Mouse (Mus musculus): ENCODE results near the gene Zfp704.
A peak's percentile ranks its signal among the peaks of the same experiment; 100 is the strongest.

Gene Zfp704

DNA sequence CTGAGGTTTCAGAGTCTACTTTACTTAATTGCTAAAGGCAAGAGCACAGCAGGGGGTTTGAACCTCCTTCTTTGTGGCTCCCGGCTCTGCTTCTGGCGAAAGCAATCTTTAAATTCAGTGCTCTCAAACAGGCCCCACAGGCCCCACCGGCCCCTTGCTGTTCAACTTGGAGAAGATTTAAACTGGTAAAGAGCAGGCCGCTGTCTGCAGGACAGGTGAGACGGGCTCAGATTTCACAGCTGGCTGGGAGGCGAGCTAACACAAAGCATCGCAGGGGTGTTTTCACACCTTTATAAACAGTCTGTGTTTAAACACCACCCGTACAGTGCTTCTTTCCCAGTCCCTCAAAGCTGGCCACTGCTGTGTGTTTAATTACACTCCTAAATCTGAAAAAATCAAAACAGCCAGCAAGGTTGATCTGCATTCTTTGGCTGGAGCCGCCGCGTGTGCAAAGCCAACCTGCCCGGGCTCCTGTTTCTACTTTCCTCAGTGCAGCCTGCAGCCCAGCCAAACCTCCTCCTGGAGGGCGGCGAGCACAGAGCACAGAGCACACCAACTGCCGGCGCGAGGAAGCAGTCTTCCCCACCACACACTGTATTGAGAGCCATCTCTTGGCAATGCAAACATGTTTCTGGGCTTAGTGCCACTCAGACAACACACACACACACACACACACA, 89.7 kb downstream of the Zfp704 start:
- DNase-seq (ENCODE audit: extremely low read depth, low read depth, low spot score): no peak

DNA sequence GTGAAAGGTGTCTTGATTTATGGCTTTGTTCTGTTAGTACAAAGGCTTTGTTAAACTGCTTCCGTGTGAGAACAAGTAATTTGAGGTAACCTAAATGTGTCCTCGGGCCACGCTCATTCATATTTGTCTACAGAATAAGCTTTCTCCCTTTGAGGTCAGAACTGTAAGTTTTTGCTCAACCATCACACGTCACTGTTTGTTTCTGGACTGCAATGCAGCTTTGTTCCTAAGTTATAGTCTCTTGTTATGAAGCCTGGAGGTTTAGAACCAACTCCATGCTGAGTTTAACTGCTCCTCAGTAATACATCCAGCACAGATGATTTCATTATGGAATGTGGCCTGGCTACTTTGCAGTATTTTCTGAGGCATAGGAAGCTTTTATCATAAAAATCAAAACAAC, 90.4 kb downstream of the Zfp704 start:
- DNase-seq (ENCODE audit: extremely low read depth, low read depth, low spot score): no peak

- no peak for DNase-seq (ENCODE audit: extremely low read depth, low read depth, low spot score)
Measured at GRCm38 (mm10) chr3:9518936-9519335, 90.9 kb downstream of the Zfp704 start.

GRCm38 (mm10) chr3:9516119-9516855, 93.6 kb downstream of the Zfp704 start:
- no peak for DNase-seq (ENCODE audit: extremely low read depth, low read depth, low spot score)

GRCm38 (mm10) chr3:9515527-9515926, 94.4 kb downstream of the Zfp704 start:
- no peak for DNase-seq (ENCODE audit: extremely low read depth, low read depth, low spot score)

GRCm38 (mm10) chr3:9513703-9514110, 96.2 kb downstream of the Zfp704 start:
- DNase-seq (ENCODE audit: extremely low read depth, low read depth, low spot score): no peak

DNA sequence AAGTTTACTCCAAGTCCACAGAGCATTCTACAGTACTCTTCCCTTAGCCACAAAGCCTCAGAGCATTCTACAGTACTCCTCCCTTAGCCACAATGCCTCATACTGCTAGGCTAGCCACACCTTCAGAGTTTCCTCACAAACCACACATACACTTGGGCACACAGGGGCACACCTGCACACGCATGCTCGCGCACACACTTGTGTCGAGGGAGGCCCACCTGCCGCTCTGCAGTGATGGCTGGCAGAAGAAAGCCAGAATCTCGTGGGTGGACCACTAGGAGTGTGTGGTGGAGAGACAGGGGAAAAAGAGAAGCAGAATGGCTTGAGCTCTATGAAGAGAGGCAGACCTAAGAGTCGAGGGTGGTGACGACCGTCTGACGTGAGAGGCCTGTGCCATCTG, 97.7 kb downstream of the Zfp704 start:
- DNase-seq (ENCODE audit: extremely low read depth, low read depth, low spot score): no peak

GRCm38 (mm10) chr3:9505692-9506211, 104.1 kb downstream of the Zfp704 start:
- no peak for DNase-seq (ENCODE audit: extremely low read depth, low read depth, low spot score)

DNA sequence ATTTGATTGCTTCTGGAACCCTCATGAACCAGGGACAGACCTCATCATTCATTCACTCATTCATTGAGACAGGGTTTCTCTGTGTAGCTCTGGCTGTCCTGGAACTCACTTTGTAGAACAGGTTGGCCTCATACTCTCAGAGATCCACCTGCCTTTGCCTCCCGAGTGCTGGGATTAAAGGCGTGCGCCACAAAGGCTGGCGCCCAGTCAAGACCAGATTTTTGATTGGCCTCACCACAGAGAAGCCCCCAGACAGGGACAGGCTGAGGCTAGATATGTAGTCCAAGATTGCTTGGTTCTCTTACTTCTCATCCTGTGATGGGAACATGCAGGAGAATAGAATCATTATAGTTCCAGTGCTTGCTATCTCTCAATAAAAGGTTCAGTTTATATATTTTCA, 105.5 kb downstream of the Zfp704 start:
- no peak for DNase-seq (ENCODE audit: extremely low read depth, low read depth, low spot score)

GRCm38 (mm10) chr3:9500725-9501124, 109.2 kb downstream of the Zfp704 start:
- DNase-seq (ENCODE audit: extremely low read depth, low read depth, low spot score): no peak

DNA sequence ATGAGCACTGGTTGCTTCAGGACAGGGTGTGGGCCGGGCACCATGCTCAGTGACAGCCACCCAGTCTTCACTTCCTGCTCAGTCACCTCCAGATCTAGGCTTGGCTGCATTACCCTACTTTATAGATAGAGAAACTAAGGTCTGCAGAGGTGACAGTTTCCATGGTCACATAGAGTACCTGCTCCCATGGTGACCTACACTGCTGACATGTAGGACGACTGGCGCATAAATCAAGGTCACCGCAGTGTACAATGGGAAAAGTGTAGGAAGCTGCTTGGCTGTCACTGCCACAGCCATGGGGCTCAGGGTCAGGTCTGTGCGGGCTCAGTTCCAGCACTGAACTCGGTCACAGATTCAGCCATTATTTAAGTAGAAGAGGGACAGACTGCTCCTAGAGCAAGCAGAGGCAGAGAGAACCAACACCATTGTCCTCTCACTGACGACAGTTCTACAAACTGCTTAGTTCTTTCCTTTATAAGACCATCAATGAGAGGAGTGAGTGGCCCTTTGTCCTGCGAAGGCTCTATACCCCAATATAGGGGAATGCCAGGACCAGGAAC, 109.8 kb downstream of the Zfp704 start:
- no peak for DNase-seq (ENCODE audit: extremely low read depth, low read depth, low spot score)

- DNase-seq (ENCODE audit: extremely low read depth, low read depth, low spot score): no peak
Measured at GRCm38 (mm10) chr3:9499489-9499888, 110.4 kb downstream of the Zfp704 start.

DNA sequence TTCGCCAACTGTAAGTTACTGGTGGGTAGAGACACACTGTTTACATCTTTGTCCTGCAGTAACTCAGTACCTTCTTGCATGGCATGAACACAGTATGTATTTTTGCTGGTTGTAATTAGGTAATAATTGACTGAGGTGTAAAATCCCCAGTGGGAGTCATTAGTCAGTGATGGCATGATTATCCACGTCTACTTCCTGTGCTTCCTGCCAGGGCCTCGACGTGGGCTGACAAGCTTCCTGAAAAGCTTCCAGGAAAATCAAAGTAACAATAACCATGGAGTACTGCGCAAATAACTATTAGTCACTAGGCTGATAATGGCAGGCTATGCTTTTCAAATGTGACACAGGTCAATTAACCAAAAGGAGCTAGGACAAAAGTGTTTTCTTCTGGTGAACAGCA, 112.6 kb downstream of the Zfp704 start:
- DNase-seq (ENCODE audit: extremely low read depth, low read depth, low spot score): peak; percentile 59

DNA sequence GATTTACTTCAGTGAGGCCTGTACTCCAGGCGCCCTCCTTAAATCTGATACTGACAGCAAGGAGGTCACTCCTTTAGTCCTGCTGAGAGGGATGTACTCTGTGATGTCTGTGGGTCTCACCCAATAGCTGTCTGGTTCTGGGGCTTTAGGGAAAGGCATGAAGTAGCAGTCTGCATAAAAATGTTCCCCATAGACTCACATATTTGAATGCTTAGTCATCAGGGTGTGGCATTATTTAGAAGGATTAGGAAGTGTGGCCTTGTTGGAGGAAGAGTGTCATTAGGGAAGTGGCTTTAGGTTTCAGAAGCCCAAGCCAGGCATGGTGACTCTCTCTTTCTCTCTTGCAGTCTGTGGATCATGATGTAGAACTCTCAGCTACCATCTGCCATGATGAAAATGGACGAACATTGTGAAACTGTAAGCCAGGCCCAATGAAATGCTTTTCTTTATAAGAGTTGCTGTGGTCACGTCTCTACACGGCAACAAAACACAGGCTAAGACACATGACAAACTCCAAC, 118.1 kb downstream of the Zfp704 start:
- no peak for DNase-seq (ENCODE audit: extremely low read depth, low read depth, low spot score)

DNA sequence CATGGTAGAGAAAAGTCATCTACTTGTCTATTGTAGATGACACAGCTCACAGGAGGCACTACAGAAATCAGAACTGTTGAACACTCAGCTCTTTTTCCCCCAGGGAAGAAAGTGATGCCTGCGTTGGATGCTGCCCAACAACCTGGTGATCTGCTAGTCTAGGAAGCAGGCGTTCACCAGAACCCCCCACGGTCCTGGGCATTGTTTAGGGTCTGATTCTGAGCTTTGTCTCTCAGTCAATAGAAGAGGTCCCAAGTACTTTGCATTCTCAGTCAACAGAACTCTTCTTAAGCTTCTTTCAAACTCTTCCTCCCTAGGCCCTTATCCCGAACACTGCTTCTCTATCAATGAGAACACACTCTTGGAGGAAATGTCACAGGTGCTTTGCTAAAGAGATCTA, 122.2 kb downstream of the Zfp704 start:
- no peak for DNase-seq (ENCODE audit: extremely low read depth, low read depth, low spot score)

DNA sequence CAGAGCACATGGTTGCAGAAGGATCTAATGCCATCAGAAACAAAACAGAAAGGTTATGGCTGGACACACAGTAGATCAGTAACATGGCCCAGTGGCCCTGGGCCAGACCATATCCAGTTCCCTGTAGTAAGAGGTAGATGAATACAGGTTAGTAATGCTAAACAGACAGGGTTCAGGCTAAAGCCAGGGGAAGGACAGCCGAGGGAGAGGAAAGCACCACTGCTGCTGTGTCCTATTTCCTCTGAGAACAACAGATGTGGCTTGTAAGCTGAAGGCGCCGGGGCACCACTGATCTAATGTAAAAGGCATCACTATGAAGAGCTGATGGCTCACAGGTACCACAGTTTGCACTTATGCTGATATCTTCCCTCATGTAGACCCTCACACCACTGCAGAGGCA, 124.4 kb downstream of the Zfp704 start:
- no peak for DNase-seq (ENCODE audit: extremely low read depth, low read depth, low spot score)

DNA sequence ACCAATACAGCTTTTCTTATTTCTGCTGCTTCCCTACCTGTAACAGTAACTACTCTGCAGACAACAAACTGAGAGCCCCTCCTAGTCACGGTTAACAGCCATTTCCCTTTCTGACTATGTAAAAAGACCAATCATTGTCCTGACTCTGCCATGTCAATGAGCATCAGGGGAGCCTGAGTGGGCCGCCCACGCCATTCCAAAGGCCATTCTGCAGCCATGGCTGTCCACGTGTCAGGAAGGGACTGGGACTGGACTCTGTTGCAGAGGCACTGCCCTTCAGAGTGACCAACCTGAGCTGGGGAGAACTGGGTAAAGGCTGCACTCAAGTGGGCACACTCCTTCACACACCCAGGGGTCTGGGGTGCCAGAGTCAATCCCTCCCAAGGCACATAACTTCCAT, 127.9 kb downstream of the Zfp704 start:
- no peak for DNase-seq (ENCODE audit: extremely low read depth, low read depth, low spot score)

DNA sequence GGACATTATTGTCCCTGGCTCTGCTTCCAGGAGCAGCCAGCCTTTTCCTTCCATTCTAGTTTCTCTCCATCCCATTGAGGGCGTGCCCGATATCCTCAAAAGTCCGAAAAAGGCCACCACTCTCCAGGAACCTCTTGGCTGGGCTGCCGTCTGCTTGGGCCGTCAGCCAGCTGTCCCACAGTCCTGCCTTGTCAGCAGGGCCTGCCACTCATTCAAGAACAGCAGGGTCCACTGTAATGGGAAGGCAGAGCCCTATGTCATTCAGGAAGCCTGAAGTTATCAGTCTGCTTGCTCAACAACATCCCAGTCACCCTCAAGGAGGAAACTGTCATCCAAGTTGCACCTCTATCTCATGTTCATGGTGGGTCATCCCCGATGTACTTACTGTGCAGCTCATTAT, 128.5 kb downstream of the Zfp704 start:
- no peak for DNase-seq (ENCODE audit: extremely low read depth, low read depth, low spot score)

GRCm38 (mm10) chr3:9480936-9481335, 128.9 kb downstream of the Zfp704 start:
- DNase-seq (ENCODE audit: extremely low read depth, low read depth, low spot score): no peak

- DNase-seq (ENCODE audit: extremely low read depth, low read depth, low spot score): no peak
Measured at GRCm38 (mm10) chr3:9477386-9477785, 132.5 kb downstream of the Zfp704 start.

- DNase-seq (ENCODE audit: extremely low read depth, low read depth, low spot score): no peak
Measured at GRCm38 (mm10) chr3:9476336-9476735, 133.5 kb downstream of the Zfp704 start.

- DNase-seq (ENCODE audit: extremely low read depth, low read depth, low spot score): no peak
Measured at GRCm38 (mm10) chr3:9475501-9475900, 134.4 kb downstream of the Zfp704 start.

All from fat pad, adult 2 months (tissue).